1 mouse cellular context compared by ENCODE assay signal in the genomic region with DNA sequence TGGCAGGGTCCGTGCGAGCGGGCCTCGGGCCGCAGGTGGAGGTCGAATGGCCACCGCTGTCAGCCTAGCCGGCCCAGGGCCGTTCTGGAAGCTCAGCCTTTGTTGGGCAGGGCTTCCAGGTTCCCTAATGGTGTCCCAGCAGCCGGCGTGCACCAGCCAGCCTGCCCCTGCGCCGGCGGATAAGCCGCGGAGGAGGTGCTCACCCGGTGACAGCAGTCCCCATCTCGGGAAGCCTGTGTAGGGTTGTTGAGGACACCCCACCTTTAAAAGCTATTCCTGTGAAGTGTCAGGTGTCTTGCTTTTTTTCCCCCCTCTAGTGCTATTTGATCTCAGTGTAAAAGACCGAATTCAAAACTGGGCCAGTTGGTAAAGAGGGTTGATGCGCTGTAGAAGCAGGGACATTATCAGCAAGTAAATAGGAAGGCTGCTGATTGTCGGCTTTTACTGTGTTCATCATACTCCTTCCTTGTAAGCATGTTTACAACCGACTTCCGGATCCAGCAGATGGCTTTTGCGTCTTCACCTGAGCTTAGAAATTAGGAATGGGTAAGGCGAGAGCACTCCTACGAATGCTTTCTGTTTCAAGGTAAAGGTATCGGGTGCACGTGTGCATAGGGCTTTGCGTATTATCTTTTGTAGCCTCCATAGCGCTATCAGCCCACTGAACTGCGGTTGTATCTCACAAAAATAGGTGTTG.
TF ChIP-seq lines count a peak whose summit lies in the region.

No protein-coding gene starts in this region.

TF ChIP-seq in MEL, 35 proteins besides CTCF, POLR2A, EP300 and RAD21 (continued from another document):
- 0 out of 2 replicates have a peak, but pooled peaks have one; percentile 44 for TF ChIP-seq TBP (IDR thresholded peaks at IDR 0.05; ENCODE audit: low read depth, low read length)
